Mouse (Mus musculus) bone marrow macrophage, adult 2 months (primary cell): ENCODE measurements around the gene Sh3bp1.
"Not testable (repeated sequence)": the region's sequence is repeated elsewhere in the genome, so short reads cannot be mapped to it uniquely, and the experiment has no call there.

Experiments used
- CTCF ChIP-seq: IDR thresholded peaks from 2 replicates; pipeline ENCODE4 v1.5.1; 2012; ENCODE audit warnings: low read depth, mild to moderate bottlenecking, low read length, moderate library complexity
- POLR2A ChIP-seq: IDR thresholded peaks from 2 replicates; pipeline ENCODE4 v1.6.1; 2012; ENCODE audit warnings: mild to moderate bottlenecking, low read depth, low read length, borderline replicate concordance

- TF ChIP-seq CTCF, POLR2A: not testable (repeated sequence)
These were observed 20.6 kb upstream of the Sh3bp1 start for GRCm38 (mm10) chr15:78878792-78879516.
